Mouse (Mus musculus) CH12.LX (cell line): Measurements from ENCODE around the gene Hist1h3f. TPM values are rescaled to one million over a fixed set of nuclear protein-coding genes. Genes with fewer than 3 reads are reported as not detected.

Source experiments
- DNase-seq: peaks from one replicate; pipeline ENCODE4 v3.0.0-alpha.2; 2013; ENCODE audit errors: extremely low read depth
- H3K27ac ChIP-seq: 2 replicates; pipeline ENCODE4 v1.5.1; 2012; ENCODE audit warnings: low read depth, mild to moderate bottlenecking, control low read depth, moderate library complexity; ENCODE audit not compliant: insufficient read depth
- H3K27me3 ChIP-seq: replicated peaks from 2 replicates; pipeline ENCODE3; 2012; ENCODE audit warnings: inconsistent platforms
- H3K36me3 ChIP-seq, 2 experiments: replicated peaks in 1 of 2; 2 replicates each; pipeline versions ENCODE3 to v1.6.1; 2012; ENCODE audit warnings: inconsistent platforms in 1 of 2, low read length in 1 of 2, mild to moderate bottlenecking in 1 of 2, mixed read lengths in 1 of 2, moderate library complexity in 1 of 2; ENCODE audit not compliant: control insufficient read depth in 1 of 2, insufficient read depth in 1 of 2
- H3K4me1 ChIP-seq, 2 experiments: 2 replicates each; pipeline ENCODE4 v1.6.1; 2012; ENCODE audit warnings: inconsistent platforms in 1 of 2, moderate library complexity in 1 of 2; ENCODE audit not compliant: insufficient read depth in 2 of 2, control insufficient read depth in 1 of 2
- H3K4me2 ChIP-seq: 2 replicates; pipeline ENCODE4 v1.6.1; 2012; ENCODE audit warnings: low read depth, mild to moderate bottlenecking, control low read depth; ENCODE audit not compliant: poor library complexity, insufficient read depth, severe bottlenecking
- H3K4me3 ChIP-seq, 3 experiments: fragments of 150-350 bp in 1 of 3; sonication (generic) in 1 of 3; replicated peaks in 1 of 3; 2 replicates each; pipeline versions ENCODE3 to v1.5.1; 2011 to 2012; ENCODE audit warnings: low read depth in 2 of 3, low read length in 2 of 3, mild to moderate bottlenecking in 2 of 3, moderate library complexity in 2 of 3, control low read depth in 1 of 3, improper control_type of control experiment in 1 of 3, inconsistent platforms in 1 of 3, mixed read lengths in 1 of 3; ENCODE audit not compliant: poor library complexity in 1 of 3
- H3K79me2 ChIP-seq: replicated peaks from 2 replicates; pipeline ENCODE4 v1.6.1; 2012; ENCODE audit warnings: mild to moderate bottlenecking, moderate library complexity; ENCODE audit not compliant: control insufficient read depth, poor library complexity, insufficient read depth, severe bottlenecking; ENCODE audit errors: extremely low read depth
- H3K9ac ChIP-seq: 2 replicates; pipeline ENCODE4 v1.6.1; 2012; ENCODE audit warnings: low read depth, mild to moderate bottlenecking, control low read depth, moderate library complexity; ENCODE audit not compliant: insufficient read depth
- H3K9me3 ChIP-seq: replicated peaks from 2 replicates; pipeline ENCODE3; 2012; ENCODE audit warnings: low read length, inconsistent platforms, mixed read lengths
- BHLHE40 ChIP-seq: IDR thresholded peaks from 2 replicates; pipeline ENCODE4 v1.6.1; 2011; ENCODE audit warnings: mild to moderate bottlenecking, low read depth, low read length, improper control_type of control experiment
- E2F4 ChIP-seq: IDR thresholded peaks from 2 replicates; pipeline ENCODE4 v1.6.1; 2011; ENCODE audit warnings: low read depth, low read length, improper control_type of control experiment; ENCODE audit not compliant: insufficient replicate concordance
- ELF1 ChIP-seq: IDR thresholded peaks from 2 replicates; pipeline ENCODE4 v1.6.1; 2014; ENCODE audit warnings: low read depth, mild to moderate bottlenecking, inconsistent platforms, low read length, improper control_type of control experiment
- EP300 ChIP-seq: IDR thresholded peaks from 2 replicates; pipeline ENCODE4 v1.6.1; 2011; ENCODE audit warnings: low read length, improper control_type of control experiment
- HCFC1 ChIP-seq: IDR thresholded peaks from 2 replicates; pipeline ENCODE4 v1.6.1; 2012; ENCODE audit warnings: low read depth, mild to moderate bottlenecking, inconsistent platforms, low read length, improper control_type of control experiment
- IRF4 ChIP-seq: IDR thresholded peaks from 2 replicates; pipeline ENCODE4 v1.6.1; 2014; ENCODE audit warnings: low read depth, mild to moderate bottlenecking, inconsistent platforms, low read length, improper control_type of control experiment
- JUN ChIP-seq: IDR thresholded peaks from 2 replicates; pipeline ENCODE4 v1.6.1; 2011; ENCODE audit warnings: low read depth, mild to moderate bottlenecking, low read length, improper control_type of control experiment, moderate library complexity; ENCODE audit not compliant: insufficient read depth
- KAT2A ChIP-seq: IDR thresholded peaks from 2 replicates; pipeline ENCODE4 v1.6.1; 2012; ENCODE audit warnings: low read length, improper control_type of control experiment, inconsistent platforms; ENCODE audit not compliant: insufficient replicate concordance
- MAFK ChIP-seq: IDR thresholded peaks from 2 replicates; pipeline ENCODE4 v1.6.1; 2011; ENCODE audit warnings: low read length, improper control_type of control experiment; ENCODE audit not compliant: insufficient replicate concordance
- MAZ ChIP-seq: IDR thresholded peaks from 2 replicates; pipeline ENCODE4 v1.6.1; 2012; ENCODE audit warnings: low read depth, mild to moderate bottlenecking, inconsistent platforms, low read length, improper control_type of control experiment, moderate library complexity
- MXI1 ChIP-seq: IDR thresholded peaks from 2 replicates; pipeline ENCODE4 v1.6.1; 2011; ENCODE audit warnings: mild to moderate bottlenecking, low read depth, low read length, improper control_type of control experiment
- MYC ChIP-seq: IDR thresholded peaks from 2 replicates; pipeline ENCODE4 v1.6.1; 2011; ENCODE audit warnings: low read depth, mild to moderate bottlenecking, improper control_type of control experiment, low read length
- NRF1 ChIP-seq: IDR thresholded peaks from 2 replicates; pipeline ENCODE4 v1.6.1; 2014; ENCODE audit warnings: low read depth, mild to moderate bottlenecking, inconsistent platforms, low read length, improper control_type of control experiment, moderate library complexity
- PAX5 ChIP-seq: IDR thresholded peaks from 2 replicates; pipeline ENCODE4 v1.6.1; 2012; ENCODE audit warnings: low read length, inconsistent platforms, mixed read lengths
- POLR2A ChIP-seq: IDR thresholded peaks from 2 replicates; pipeline ENCODE4 v1.6.1; 2011; ENCODE audit warnings: low read depth, mild to moderate bottlenecking, improper control_type of control experiment, low read length
- SIN3A ChIP-seq: IDR thresholded peaks from 2 replicates; pipeline ENCODE4 v1.6.1; 2012; ENCODE audit warnings: low read length, improper control_type of control experiment, inconsistent platforms
- TBP ChIP-seq: conservative IDR thresholded peaks from 2 replicates; pipeline ENCODE4 v1.6.1; 2011; ENCODE audit warnings: low read depth, low read length, improper control_type of control experiment
- dilution Hi-C: fragments of 300-500 bp; cut with MboI; formaldehyde crosslinking; loops from 2 replicates; pipeline ENCODE4 v1.14.3; 2020; ENCODE audit warnings: low sequenced_read_pairs; ENCODE audit not compliant: extremely low pct_unique_long_range_greater_than_20kb, extremely low pct_ligation_motif_present
- in situ Hi-C: fragments of 300-500 bp; cut with MboI; formaldehyde crosslinking; loops from 3 replicates; pipeline ENCODE4 v1.14.3; 2019; ENCODE audit warnings: low sequenced_read_pairs, low pct_ligation_motif_present, low pct_unique_long_range_greater_than_20kb, mixed read lengths
- polyA plus RNA-seq: library from polyadenylated mRNA; unstranded; fragments of >175 nt; gene quantifications from 2 replicates; pipeline ENCODE4 v1.2.1, GENCODE M21; 2012; ENCODE audit warnings: low read depth; ENCODE audit not compliant: insufficient read length
- total RNA-seq, 2 experiments: library from RNA; depleted of rRNA; stranded (reverse); fragments of 300-350 nt in 1 of 2; fragments of >200 nt in 1 of 2; gene quantifications; 2 replicates each; pipeline ENCODE4 v1.2.3; 2012 to 2014

The Hist1h3f gene
- total and polyA plus RNA-seq, 3 experiments: 0.30 to 553 (median 8.0) TPM

GRCm38 (mm10) chr13:23500424-23501200 lies 43.2 kb upstream of the Hist1h3f start:
- Histone ChIP-seq H3K4me3 (peak overlapping the region; percentile 39 to 47 (median 44)), H3K4me1 (peaks cover 3 to 11% of the 10 kb centered on the region in 2 experiments; a peak in 3 of 4 replicates), H3K36me3 (no peaks in the 10 kb centered on the region), H3K27me3 (no peaks in the 10 kb centered on the region), H3K9ac (no peak overlapping the region), H3K4me2 (no peak overlapping the region; the same call in 1 of the 2 replicates), H3K79me2 (no peaks in the 10 kb centered on the region), H3K9me3 (peaks cover 2% of the 10 kb centered on the region), H3K27ac (no peak overlapping the region)
- dilution Hi-C loops: no loop called here
- DNase-seq: peak; percentile 91
- in situ Hi-C loops: loop anchor here (10.0 to 25.0 kb wide), 2 partner anchors 196 to 1563 kb away; partner anchors contain the start of gene Zfp184
- TF ChIP-seq BHLHE40 (no peak), KAT2A (peak; percentile 47; the same call in 1 of the 2 replicates), TBP (peak; percentile 99), HCFC1 (peak; percentile 24; the same call in 1 of the 2 replicates), MAZ (peak; percentile 16; the same call in 1 of the 2 replicates), PAX5 (no peak), ELF1 (peak; percentile 95), JUN (no peak; the same call in 1 of the 2 replicates), E2F4 (0 out of 2 replicates have a peak, but pooled peaks have one; percentile 77), POLR2A (no peak), IRF4 (0 out of 2 replicates have a peak, but pooled peaks have one; percentile 36), MAFK (peak; percentile 96), NRF1 (peak; percentile 63), EP300 (no peak)

GRCm38 (mm10) chr13:23501511-23501910 lies 42.3 kb upstream of the Hist1h3f start:
- in situ Hi-C loops: loop anchor here (10.0 to 25.0 kb wide), 2 partner anchors 197 to 1564 kb away; partner anchors contain the start of gene Zfp184
- dilution Hi-C loops: no loop called here
- H3K27ac ChIP-seq: no peak overlapping the region; the same call in 1 of the 2 replicates
- peak overlapping the region; percentile 44 to 64 (median 47) for H3K4me3 ChIP-seq
- no peaks in the 10 kb centered on the region for H3K9me3 ChIP-seq
- peak overlapping the region; percentile 100 for H3K4me2 ChIP-seq
- TF ChIP-seq MYC (no peak), MXI1 (peak; percentile 5; the same call in 1 of the 2 replicates), SIN3A (0 out of 2 replicates have a peak, but pooled peaks have one; percentile 17), EP300 (no peak)
- peak overlapping the region; percentile 53 for H3K9ac ChIP-seq
- H3K36me3 ChIP-seq: no peaks in the 10 kb centered on the region
- H3K79me2 ChIP-seq: no peaks in the 10 kb centered on the region
- H3K4me1 ChIP-seq: peaks cover 3 to 11% of the 10 kb centered on the region in 2 experiments; a peak in 3 of 4 replicates
- no peaks in the 10 kb centered on the region for H3K27me3 ChIP-seq
- no peak for DNase-seq
